Mouse (Mus musculus) cerebellum, postnatal 14 days (tissue): ENCODE results near the gene Grm4.
A peak's percentile ranks its signal among the peaks of the same experiment; 100 is the strongest.

ENCODE experiments used
- DNase-seq, 2 experiments: peaks; one replicate each; pipeline ENCODE4 v3.0.0; 2021; ENCODE audit warnings: mixed read lengths in 2 of 2

Gene Grm4

DNA sequence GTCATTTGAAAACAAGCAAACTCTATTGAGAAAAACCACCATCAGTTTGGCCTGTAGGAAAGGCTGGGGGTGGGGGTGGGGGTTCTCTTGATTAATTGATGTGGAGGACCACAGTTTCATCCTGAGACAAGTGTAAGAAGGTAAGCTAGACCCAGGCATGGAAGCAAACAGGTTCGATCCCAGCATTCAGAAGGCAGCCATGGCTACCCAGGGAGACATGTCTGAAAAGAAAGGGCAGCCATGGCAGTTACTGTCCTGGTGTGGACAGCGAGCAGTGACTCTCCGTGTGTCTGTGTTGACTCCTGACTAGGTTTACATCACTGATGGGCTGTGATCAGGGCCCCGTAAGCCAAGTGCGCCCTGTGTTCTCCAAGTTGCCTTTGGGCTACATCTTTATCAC, at the start of gene Grm4:
TSS of gene Grm4 (minus strand) at position 101 of the 400 bp plus-strand sequence.
- DNase-seq, result no peak

- no peak for DNase-seq
Measured at GRCm38 (mm10) chr17:27568228-27568627, 47.0 kb upstream of the Grm4 start.

- no peak for DNase-seq
Measured at GRCm38 (mm10) chr17:27565942-27566267, 44.7 kb upstream of the Grm4 start.

- peak; percentile 99 to 100 for DNase-seq
Measured at GRCm38 (mm10) chr17:27565163-27565941, 44.1 kb upstream of the Grm4 start, which contains the start of gene AI413582. Gene AI413582 (minus strand): TSS chr17:27565756.

DNA sequence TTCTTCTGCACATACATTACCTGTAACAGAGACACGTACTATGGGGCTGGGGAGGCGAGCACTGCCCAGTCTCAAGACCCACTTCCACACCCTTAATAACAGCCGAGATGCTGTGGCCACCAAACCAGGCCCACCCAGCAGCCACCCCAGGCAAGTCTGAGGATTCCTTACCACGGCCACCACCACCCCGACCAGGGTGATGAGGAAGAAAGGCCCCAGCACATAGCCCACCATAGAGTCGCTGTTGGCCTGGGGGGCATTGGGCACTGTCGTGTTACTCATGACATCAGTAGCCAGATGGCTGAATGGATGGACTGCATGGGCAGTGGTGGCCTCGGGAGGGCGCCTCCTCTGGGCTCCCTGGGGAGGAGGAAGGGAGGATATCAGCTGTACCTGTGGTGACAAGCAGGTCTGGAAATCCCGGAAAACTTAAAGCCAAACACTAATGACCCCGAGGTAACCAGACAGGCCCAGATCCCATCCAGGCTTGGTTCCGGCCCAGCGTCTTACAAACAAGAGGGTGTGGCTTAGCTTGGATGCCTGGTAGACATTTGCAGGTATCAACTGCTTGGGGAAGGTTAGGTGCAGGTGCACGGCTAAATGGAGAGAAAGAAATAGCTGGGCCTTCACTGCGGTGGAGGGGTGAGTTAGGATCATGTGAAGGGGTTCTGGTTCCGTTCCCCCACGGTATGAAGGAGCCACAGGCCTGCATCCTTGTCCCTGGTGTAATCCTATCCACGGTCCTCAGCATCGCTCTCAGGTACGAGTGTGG, 43.4 kb upstream of the Grm4 start:
- no peak for DNase-seq

GRCm38 (mm10) chr17:27563771-27564244, 42.6 kb upstream of the Grm4 start:
- peak in 1 of 2 experiments; percentile 63 for DNase-seq

DNA sequence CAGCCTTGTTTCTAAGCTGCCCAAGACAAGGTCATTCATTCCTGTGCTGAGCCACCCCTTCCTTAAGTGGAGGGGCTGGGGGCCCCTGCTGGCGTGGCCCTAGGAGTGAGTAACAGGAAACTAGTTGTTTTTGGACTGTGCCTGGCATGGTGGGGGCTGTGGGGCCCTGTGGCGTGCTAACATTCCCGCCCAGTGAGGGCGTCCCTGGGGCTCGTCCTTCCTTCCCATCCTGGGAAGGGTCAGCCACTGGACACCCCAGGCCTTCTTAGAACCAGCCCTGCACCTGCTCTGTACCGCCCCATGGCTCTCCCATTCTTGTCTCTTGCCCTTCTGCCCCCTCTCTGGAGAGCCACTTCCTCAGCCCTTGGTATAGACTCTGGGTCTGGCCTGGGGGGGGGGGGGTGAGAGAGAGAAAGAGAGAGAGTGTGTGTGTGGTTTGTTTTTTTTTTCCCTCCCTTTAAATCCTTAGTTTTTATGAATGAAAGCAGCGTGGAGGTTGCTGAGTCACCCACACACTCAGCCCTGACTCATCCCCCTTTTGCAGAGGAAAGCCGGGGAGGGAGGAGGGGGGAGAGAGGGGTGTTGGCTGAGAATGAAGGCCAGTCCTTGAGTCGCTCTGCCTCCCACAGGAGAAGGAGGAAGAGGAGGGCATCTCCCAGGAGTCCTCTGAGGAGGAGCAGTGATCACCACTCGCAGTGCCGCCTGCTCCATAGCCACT, 40.8 kb upstream of the Grm4 start:
- DNase-seq, result no peak

- no peak for DNase-seq
Measured at GRCm38 (mm10) chr17:27560926-27561480, 39.8 kb upstream of the Grm4 start.

GRCm38 (mm10) chr17:27559596-27559995, 38.4 kb upstream of the Grm4 start:
- no peak for DNase-seq

GRCm38 (mm10) chr17:27558845-27559244, 37.6 kb upstream of the Grm4 start:
- no peak for DNase-seq

- peak; percentile 67 for DNase-seq
Measured at GRCm38 (mm10) chr17:27557927-27558661, 36.9 kb upstream of the Grm4 start.

GRCm38 (mm10) chr17:27557181-27557926, 36.2 kb upstream of the Grm4 start:
- DNase-seq, result peak; percentile 59 to 69

DNA sequence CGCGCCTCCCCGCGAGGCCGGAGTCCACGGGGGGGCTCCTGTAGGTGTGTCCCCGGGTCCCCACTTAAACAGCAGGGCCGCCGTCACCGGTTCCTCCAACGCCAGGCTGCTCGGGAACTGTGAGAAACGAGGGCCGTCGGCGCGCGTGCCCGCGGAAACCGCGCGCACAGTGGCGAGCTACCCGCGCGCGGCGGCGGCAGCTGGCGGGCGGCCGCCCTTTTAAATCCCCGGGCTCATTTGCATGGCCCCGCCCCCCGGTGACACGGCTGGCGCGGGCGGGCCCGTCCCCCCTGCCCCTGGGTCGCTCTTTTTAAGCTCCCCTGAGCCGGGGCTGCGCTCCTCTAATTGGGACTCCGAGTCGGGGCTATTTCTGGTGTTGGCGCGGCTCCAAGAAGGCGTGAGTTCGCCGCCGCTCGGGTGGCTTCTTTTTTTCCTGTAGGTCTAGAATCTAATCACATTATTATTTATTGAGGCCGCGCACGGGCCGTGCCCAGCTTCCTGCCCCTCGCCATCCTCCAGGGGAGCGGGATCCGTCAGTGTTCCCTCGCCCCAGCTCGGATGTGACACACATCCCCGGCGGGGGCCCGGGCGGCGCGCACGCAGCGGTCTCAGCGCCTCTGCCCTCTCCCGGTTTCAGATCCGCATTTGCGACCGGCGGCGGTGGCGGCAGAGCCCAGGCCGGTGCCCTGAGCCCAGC, 35.3 kb upstream of the Grm4 start, which contains the start of gene Hmga1:
TSS of gene Hmga1 (plus strand) at position 183 of the 697 bp plus-strand sequence.
- DNase-seq, result peak; percentile 91

- DNase-seq, result no peak
Measured at GRCm38 (mm10) chr17:27555512-27556172, 34.4 kb upstream of the Grm4 start.

DNA sequence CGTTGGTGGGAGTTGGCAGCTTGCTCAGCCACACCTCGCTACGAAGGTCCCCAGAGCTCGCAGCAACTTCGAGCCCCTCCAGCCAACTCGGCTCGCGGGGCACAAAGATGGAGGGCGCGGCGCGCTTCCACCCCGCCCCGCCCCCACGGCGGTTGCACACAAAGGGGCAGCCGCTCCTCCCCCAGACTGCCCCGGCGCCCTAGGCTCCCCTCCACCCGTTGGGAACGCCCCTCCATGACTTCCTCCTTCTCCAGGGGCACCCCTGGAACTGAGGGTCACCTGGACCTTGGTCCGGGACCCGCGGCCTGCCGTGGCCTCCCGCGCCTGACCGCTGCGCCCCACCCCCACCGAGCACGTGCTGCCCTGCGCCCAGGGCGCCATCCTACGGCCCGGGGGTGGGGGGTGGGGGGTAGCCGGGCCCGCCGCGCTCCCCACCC, 33.9 kb upstream of the Grm4 start:
- no peak for DNase-seq

GRCm38 (mm10) chr17:27554062-27554960, 33.1 kb upstream of the Grm4 start:
- no peak for DNase-seq

GRCm38 (mm10) chr17:27552215-27553201, 31.3 kb upstream of the Grm4 start:
- DNase-seq, result peak; percentile 76 to 77
